Mouse (Mus musculus) yolk sac, embryonic 10.5 days (tissue): Measurements from ENCODE around the gene C1qtnf1.

Experiments
- DNase-seq: peaks from one replicate; pipeline ENCODE4 v3.0.0-alpha.2; 2017; ENCODE audit warnings: low spot score

C1qtnf1 gene

DNA sequence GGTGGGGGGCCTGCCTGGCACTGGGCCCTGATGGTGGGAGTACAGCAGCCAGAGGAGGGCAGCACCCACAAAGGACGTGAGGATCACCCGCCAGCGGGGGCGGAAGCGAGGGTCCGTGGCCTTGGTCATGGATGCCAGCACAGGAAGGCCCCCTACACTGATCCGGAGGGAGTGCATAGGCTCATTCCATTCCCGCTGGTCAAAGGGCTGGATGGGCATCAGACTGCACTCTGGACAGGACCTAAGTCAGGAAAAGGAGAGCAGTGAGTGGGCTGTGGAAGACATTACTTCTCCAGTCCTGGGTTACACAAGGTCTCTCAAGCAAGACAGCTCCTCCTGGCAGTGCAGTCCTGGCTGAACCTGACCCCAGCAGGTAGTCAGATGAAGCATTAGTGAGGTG lies 16.7 kb upstream of the C1qtnf1 start:
- DNase-seq = no peak

DNA sequence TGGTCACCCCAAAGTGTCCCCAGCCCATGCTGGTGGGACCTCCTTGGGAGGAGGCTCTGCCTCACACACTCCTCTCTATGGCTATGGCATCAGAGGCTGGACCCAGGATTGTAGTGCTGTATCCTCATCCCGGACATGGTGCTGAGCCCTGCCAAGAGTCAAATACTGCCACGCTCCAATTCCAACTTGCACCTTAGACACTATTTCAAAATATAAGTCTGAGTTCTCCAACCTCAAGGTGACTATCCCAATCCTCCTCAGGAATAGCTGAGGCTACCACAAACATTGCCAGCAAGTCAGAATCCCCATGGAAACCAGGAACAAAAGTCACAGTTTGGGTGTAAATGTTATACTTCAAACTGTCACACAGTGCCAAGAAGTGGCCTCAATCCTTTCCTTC lies 15.4 kb upstream of the C1qtnf1 start:
- DNase-seq = no peak

DNA sequence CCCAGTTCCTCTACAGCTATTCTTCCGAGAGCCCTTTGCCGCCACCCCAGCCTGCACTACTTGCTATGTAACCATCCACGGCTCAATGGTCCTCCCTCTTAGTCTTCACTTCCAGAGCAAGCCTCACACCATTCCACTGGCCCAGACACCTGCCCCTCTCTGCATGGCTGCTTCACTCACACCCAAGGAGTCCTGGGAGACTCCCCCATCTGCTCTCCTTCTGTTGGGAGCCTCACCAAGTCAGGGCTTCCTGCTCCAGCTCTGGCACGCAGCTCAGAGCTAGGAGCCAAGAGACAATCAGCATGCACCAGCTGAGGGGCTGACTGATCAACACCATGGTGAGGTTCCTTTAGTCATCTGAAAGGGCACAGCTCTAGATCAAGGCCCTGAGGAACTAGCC lies 14.9 kb upstream of the C1qtnf1 start:
- no peak for DNase-seq

GRCm38 (mm10) chr11:118414270-118414669 lies 13.7 kb upstream of the C1qtnf1 start:
- DNase-seq = no peak

- DNase-seq = no peak
Measured at GRCm38 (mm10) chr11:118415630-118416029, 12.4 kb upstream of the C1qtnf1 start.

DNA sequence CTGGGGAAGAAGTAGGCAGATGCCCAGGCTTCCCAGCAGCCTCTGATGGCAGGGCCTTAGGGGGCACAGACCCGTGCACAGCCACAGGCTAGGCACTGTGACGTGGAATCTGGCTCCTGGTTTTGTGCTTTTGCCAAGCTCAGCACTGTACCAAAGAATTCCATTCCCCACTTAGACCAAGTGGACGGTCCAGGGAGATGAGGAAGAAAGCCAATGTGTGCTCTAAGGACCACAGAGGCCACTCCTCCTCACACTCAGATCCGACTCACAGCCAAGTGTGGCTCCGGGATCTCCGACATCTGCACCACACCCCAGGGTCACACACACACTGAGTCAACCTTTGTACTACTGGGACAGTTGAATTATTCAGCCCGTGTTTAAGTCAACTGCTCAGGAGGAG lies 12.0 kb upstream of the C1qtnf1 start:
- DNase-seq = no peak

DNA sequence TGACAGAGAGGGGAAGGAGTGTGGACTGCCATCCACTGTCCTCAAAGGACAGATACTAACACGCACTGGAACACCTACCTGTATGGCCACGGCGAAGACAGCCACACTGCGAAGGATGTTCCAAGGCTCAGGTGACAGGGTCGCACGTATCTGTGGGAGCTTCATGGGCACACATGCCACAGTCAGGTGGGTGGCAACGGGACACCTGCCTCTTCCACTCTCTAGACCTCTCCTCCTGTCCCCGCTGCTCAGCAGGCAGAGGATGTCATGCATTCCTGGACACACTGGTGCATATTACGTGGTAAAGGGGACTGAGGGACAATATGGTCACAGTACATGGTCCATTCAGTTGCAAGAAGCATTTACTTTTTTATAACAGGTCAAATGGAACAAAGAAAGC lies 10.5 kb upstream of the C1qtnf1 start:
- no peak for DNase-seq

DNA sequence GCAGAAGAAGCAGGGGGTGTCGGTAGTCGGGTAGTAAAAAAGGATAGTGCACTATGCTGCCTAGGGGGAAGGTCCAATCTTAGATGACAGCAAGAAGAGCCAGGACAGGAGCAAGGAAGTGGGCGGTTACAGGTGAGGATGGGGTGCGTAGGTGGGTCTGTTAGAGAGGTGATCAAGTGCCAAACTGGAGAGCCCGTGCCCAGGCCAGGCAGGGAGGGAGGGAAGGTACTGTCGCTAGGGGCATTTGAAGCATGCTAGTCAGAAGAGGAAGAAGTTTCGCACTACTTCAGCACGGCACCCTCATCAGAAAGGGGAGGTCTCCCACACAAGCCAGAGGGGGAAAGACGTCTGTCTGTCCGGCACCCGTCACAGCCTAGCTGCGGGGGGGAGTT lies 9.6 kb upstream of the C1qtnf1 start:
- DNase-seq = no peak

DNA sequence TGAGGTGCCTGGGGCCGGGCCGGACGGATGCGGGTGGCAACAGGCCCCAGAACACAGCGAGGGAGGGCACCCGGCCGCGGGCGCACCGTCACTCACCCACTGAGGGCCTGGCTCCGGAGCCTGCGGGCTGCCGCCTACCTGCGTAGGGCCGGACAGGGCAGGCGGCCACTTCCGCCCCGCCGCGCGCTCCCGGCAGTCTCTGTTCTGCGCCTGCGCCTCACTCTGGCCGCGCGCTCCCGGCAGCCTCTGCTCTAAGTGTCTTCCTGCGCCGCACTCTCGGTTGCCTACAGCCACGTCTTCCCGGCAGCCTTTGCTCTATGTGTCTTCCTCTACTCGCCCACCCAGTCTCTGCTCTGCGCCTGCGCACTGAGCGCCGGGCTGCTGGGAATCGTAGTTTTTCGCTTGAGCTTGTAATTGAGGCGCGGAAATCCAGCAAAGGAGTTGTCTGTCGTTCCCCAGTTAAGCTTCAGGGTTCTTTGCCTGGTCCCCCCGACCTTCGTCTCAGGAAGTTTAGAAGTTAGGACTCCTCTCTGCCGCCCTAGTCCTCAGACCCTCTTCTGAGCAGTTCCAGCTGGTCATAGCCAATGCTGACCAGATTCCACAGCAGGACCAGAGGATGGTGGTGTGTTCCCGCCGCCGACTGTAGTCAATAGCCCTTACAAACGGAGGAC lies 9.0 kb upstream of the C1qtnf1 start, which contains the start of gene Cant1:
TSS of gene Cant1 (minus strand) at position 253 of the 671 bp plus-strand sequence.
- DNase-seq = peak; percentile 98

DNA sequence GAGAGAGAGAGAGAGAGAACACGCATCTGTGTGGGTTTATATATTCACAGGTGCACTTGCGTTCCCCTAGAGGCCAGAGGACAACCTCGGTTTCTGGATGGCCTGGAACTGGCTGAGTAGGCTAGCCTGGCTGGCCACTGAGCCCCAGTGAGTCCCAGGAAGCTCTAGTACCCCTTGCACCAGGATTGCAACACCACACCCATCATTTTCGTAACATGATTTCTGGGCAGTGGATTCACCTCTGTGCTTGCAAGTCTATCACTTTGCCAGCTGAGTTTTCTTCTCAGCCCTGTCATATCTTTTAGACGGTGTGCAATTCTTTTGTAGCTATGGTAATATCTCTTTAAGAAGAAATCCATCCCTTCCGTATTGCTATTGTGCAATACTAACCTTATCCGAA lies 7.7 kb upstream of the C1qtnf1 start:
- DNase-seq = no peak

DNA sequence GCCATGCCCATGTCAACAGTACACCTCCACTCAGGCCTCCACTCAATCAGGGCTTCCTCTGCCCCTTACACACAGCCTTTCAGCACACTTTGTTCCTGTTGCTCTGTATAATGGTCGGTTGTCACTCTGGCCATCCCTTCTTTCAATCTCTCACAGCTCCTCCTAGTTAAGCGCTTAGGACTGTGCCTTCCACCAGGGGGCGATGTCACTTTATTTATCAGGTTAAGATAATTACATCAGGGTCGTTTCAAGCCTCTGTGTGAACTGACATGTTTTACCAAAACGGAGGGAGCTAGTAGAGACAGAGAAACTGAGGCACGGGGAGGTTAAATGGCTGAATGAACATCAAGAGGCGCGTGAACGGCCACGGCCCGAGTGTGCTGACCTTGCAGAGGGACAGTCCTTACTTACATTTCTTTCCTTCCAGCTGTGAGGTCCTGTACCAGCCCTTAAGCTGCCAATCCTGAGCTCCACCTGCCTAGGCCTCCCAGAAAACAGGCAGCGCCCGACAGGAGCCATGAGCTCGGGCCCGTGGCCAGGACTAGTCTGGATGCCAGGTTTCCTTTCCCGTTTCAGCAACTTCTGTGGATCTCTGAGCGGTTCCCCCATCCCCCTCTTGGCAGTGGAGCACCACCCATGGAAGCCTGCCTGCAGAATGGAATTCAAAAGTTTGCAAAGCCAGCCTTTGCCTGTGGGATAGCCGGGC lies 4.6 kb upstream of the C1qtnf1 start:
- peak; percentile 53 for DNase-seq

DNA sequence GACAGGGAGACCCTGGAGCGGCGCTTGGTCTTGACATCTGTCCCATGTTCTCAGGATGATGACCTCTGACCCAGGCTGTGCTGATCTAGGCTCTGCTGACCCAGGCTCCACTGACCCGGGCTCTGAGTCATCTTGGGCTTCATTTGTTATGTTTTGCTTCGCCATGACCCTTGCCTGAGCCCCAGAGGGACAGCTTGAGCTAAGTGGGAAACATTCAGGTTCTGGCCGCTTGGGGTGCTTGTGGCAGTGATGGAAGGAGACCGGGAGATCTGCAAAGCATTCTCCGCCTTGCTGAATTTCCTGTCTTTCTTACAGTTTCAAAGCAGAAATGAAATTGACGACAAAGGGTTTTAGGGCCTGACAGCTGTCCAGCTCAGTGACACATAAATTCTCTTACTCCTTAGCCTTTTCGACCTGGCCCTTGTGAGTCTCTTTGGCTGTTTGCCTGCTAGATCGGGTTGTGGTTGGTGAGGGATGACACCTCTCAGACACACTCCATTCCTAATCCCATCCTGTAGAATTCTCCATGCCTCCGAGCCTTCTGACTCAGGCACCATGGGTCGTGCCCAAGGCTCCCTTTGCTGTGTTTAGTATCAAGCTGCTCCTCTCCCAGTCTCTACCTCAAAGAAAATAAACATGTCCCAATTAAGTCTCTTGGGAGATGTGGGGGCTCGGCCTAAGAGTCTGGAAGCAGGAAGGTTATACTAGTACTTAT lies 3.2 kb upstream of the C1qtnf1 start:
- DNase-seq = no peak

GRCm38 (mm10) chr11:118426765-118427164 lies 1.2 kb upstream of the C1qtnf1 start:
- no peak for DNase-seq

GRCm38 (mm10) chr11:118427266-118427779 lies 680 bp upstream of the C1qtnf1 start:
- DNase-seq = no peak

DNA sequence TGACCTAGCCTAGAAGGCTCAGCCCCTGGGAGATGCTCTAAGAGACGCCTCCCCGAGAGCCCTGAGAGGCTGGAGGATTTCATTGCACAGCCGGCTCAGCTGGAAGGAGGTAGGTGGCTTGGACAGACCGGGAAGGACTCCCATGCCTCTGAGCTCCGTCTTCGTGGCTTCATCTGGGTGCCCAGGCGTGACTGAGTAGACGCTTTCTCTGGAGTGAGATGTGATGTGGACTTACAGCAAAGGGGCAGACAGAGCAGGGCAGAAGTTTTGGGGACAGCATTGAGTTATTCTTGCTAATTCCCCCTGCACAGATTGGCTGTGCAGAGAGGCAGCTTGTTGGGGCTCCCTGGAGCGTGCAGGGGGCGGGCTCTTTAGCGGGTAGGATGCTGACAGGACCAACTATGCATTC lies 461 bp downstream of the C1qtnf1 start:
- no peak for DNase-seq

DNA sequence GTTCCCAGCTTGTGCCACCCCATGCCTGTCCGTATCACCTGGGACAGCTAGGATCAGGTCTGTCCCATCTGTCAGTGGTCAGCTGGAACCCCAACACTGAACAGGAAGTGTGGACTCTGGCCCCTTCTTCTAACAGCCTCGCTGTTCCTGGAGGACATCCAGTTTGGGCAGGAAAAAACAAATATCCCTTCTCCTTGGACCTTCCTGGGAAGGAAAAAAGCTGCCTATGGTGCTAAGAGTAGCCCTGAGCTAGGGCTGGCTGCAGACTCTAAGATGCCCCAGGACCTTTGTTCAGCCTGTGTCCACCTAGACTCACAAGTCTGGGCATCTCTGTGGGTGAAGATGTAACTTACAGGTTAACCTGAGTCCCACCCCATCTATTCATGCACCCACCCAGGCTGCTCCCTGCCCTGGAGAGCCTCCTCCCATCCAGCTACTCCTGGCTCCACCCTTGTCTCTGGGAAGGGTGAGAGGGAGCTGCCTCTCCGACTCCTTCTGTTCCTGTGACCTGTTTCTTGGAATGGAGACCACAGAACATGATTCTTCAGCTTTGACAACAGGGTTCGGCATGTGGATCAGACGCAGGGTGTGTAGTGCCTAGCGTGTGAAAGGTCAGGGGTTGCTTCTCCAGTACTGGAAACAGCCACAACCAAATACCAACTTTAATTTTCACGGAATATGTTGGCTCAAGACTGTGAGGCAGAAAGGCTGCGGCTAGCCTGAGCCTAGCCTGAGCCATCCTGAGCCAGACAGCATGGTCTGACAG lies 1.1 kb downstream of the C1qtnf1 start:
- DNase-seq = no peak

DNA sequence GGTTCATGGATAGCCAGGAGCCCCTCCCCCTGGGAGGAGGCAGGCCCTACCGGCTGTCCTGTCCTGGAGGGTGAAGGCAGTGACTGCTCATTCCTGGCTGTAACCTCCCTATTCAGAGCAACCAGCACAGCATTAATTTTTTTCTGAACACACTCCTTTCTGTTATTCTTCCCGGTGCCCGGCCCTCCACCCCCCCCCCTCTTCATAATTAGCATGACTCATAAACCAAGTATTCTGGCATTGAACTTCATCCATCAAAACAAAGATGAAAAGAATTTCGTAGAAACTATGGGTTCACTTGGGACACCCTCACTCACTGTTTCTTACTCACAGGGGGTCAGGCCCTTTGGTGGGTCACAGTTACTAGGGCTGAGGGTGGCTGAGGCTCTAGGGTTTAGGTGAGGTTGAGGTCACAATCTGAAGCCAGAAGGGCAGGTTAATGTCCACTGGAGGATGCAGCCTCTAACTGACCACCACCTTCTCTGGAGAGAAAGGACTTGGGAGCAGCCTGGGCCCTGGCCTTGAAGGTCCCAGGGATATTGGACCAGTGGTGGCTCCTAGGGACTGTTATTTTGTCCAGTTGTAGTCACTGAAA lies 2.4 kb downstream of the C1qtnf1 start:
- DNase-seq = no peak

DNA sequence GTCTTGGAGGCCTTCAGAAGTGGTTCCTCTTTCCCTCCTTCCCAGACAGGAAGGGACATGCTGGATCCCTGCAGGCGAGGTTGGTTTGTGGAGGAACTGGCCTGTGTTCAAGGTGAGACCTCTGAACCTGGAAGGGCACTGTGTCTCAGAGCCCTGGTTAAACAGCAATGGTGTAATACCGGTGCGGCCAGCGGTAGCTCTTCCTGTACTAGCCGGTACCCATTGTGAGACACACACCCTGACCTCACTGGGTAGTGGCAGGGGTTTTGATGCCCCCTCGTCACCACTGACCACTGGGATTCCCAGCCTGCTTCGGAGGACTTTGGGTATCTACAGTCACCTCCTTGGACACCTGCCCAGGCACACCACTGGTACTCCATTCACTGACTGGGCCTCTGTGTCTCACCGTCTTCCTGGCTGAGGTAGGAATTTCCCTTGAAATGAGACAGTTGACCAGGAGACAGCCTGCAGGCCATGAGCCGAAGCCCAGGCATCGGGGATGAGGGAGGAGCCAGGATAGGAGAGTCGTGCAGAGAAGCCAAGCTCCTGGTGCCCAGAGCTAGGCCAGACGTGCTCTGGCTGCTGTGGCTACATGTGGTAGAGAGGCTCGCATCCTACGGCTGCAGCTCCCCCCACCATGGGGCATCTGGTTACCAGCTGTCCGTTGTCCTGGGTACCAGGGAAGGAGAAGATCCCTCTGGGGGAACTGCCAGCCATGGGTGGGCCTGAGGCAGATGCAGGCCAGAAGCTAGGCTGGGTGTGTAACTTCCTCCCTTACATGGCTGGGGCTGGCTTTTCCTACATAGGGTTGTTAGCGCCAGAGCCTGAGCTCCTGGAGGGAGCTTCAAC lies 3.3 kb downstream of the C1qtnf1 start:
- DNase-seq = no peak

DNA sequence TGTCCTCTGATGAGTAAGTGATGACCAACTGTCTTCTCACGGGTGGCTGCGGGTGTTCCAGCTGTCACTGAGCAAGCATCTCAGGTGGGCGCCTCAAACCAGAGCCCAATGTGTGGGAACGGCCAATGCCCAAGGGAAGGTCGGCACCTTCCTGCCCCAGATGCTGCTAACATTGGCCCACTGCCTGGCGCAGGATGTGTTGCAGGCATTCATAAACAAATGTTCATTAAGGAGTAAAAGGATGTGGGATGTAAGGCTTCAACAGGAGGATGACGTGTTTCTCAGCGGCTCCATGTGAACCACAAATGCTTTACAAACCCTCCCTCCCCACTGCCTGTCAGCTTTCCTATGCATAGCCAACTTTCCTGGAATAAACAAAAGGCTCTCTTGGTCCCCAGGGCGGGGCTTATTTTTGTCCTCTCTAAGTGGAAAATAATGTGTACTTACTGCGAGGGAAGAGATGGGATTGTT lies 5.4 kb downstream of the C1qtnf1 start:
- no peak for DNase-seq

DNA sequence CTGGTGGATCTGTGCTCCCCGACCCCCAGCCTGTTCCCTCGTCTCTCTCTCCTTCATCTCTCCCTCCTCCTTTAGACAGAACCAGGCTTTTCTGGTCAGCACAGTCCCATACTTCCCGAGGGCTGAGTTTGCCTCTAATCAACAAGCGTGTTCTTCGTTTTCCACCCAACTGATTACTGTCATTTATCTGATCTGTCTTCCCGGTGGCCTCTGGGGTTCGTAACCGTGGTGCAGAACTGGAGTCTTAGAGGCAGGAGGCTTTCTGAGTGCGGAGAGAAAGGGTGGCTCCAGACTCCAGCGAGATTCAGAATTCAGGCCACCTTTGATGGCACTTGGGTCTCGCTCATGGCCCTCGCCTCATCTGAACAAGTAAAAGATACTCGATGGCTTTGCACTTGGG lies 6.1 kb downstream of the C1qtnf1 start:
- DNase-seq = no peak

- no peak for DNase-seq
Measured at GRCm38 (mm10) chr11:118436471-118436935, 8.5 kb downstream of the C1qtnf1 start.
